Mouse (Mus musculus) lung, adult 2 months (tissue): ENCODE data around the gene Enpp6.

ENCODE experiments used
- CTCF ChIP-seq: fragments of 200-500 bp; IDR thresholded peaks from 2 replicates; pipeline ENCODE4 v1.5.1; 2011; ENCODE audit warnings: mild to moderate bottlenecking, low read length, control low read depth; ENCODE audit not compliant: insufficient read depth
- POLR2A ChIP-seq: fragments of 200-500 bp; IDR thresholded peaks from 2 replicates; pipeline ENCODE4 v1.6.1; 2011; ENCODE audit warnings: low read depth, mild to moderate bottlenecking, control low read depth, low read length, borderline replicate concordance; ENCODE audit errors: extremely low read depth

DNA sequence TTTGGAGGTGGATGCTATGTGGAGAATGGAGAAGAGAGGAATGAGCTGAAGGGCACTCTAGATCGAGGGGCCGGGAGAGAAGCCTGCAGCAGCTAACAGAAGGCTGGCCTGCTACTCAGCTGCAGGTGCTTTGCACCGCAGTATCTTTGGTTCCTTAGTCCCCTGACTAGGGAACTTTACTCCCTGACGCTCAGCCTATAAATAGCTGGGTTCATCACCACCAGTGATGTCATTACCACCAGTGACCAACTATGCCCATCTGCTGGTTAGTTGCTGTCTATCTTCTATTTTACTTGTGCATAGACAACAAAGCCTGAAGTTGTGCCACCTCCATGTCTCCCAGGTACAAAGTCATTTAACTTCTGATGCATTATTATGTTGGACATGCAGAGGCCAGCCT is 37.9 kb downstream of the Enpp6 start:
- TF ChIP-seq POLR2A (no peak), CTCF (no peak)
